Mouse (Mus musculus) kidney, embryonic 16.5 days (tissue): ENCODE data around the gene 9430097D07Rik. TPM values are rescaled to one million over a fixed set of nuclear protein-coding genes. Genes with fewer than 3 reads are reported as not detected.

Experiments
- ATAC-seq: fragments of 200-750 bp; cut with Nextera tagmentation; 2 replicates; pipeline ENCODE4 v1.8.0; 2017; ENCODE audit warnings: moderate TSS enrichment; ENCODE audit not compliant: low FRiP score, low TSS enrichment
- H3K27ac ChIP-seq: fragments of 300-500 bp; sonication (generic); 2 replicates; pipeline ENCODE4 v1.5.1; 2014; ENCODE audit warnings: low read length
- H3K27me3 ChIP-seq: fragments of 300-500 bp; sonication (generic); 2 replicates; pipeline ENCODE4 v1.6.1; 2014; ENCODE audit warnings: low read length, control low read depth, mixed read lengths; ENCODE audit not compliant: insufficient read depth
- H3K36me3 ChIP-seq: fragments of 300-500 bp; sonication (generic); 2 replicates; pipeline ENCODE4 v1.6.1; 2014; ENCODE audit warnings: low read length, control low read depth, mixed read lengths; ENCODE audit not compliant: insufficient read depth
- H3K4me1 ChIP-seq: fragments of 300-500 bp; sonication (generic); 2 replicates; pipeline ENCODE4 v1.6.1; 2014; ENCODE audit warnings: low read length, control low read depth, mixed read lengths; ENCODE audit not compliant: insufficient read depth
- H3K4me2 ChIP-seq: fragments of 300-500 bp; sonication (generic); replicated peaks from 2 replicates; pipeline ENCODE4 v1.6.1; 2014; ENCODE audit warnings: low read depth, low read length
- H3K4me3 ChIP-seq: fragments of 300-500 bp; sonication (generic); 2 replicates; pipeline ENCODE4 v1.5.1; 2014; ENCODE audit warnings: mild to moderate bottlenecking, low read length
- H3K9ac ChIP-seq: fragments of 300-500 bp; sonication (generic); replicated peaks from 2 replicates; pipeline ENCODE4 v1.6.1; 2014; ENCODE audit warnings: low read length
- H3K9me3 ChIP-seq: fragments of 300-500 bp; sonication (generic); 2 replicates; pipeline ENCODE4 v1.6.1; 2016; ENCODE audit warnings: low read length, control low read depth
- WGBS: fragments of 180-500 bp; shearing (Covaris S2); extraction: QIAGEN DNeasy Blood & Tissue Kit; methylation state at CpG from one replicate; pipeline ENCODE4 v1.1.7; 2014; 5-methylcytosine and 5-hydroxymethylcytosine counted together
- polyA plus RNA-seq: library from polyadenylated mRNA; unstranded; fragments of >200 nt; fragmentation: Nextera tagmentation; extraction: Ambion mirVana; gene quantifications from 2 replicates; pipeline ENCODE4 v1.2.1, GENCODE M21; 2015

Gene 9430097D07Rik
- polyA plus RNA-seq, 1 experiment from 2014 or later: 0.16 TPM

DNA sequence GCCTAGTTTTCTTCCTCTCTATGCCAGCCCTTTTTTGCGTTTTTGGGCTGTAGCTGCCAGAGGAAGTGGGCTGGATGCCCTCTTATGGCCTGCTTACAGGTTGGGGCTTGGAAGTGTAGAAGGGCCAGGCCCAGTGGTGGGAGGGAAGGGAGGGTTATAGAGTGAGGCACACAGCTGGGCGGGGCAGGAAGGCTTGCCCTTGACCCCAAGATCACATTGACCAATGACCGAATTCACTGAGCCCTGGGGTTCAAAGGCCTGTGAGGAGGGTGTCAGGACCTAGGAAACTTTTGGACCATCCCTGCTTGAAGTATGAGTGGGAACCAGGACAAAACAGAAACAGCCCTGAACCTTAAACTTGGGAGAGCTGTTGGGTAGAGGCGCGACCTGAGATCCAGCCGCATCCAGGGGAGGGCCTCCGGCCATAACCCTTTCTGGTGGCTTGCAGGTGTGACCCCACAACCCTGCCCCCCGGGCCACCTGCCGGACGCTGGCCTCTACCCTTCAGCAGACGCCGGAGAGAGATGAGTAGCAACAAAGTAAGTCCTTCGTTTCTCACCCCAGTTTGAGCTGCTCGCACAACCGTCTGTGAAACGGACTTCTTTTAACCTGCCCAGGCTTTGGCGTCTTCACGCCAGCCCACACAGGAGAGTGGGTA lies 33.4 kb upstream of the 9430097D07Rik start:
- Histone ChIP-seq H3K27me3 (no peaks in the 10 kb centered on the region), H3K9ac (peak overlapping the region; percentile 9), H3K36me3 (peaks cover 3% of the 10 kb centered on the region; the same call in 1 of the 2 replicates), H3K4me2 (peak overlapping the region; percentile 88), H3K9me3 (no peaks in the 10 kb centered on the region), H3K4me1 (peaks cover 35% of the 10 kb centered on the region), H3K27ac (peak overlapping the region; percentile 77), H3K4me3 (peak overlapping the region; percentile 68)
- 41% methylated on average over 18 of the region's 18 CpGs for WGBS
- ATAC-seq: peak; percentile 16; the same call in 1 of the 2 replicates

DNA sequence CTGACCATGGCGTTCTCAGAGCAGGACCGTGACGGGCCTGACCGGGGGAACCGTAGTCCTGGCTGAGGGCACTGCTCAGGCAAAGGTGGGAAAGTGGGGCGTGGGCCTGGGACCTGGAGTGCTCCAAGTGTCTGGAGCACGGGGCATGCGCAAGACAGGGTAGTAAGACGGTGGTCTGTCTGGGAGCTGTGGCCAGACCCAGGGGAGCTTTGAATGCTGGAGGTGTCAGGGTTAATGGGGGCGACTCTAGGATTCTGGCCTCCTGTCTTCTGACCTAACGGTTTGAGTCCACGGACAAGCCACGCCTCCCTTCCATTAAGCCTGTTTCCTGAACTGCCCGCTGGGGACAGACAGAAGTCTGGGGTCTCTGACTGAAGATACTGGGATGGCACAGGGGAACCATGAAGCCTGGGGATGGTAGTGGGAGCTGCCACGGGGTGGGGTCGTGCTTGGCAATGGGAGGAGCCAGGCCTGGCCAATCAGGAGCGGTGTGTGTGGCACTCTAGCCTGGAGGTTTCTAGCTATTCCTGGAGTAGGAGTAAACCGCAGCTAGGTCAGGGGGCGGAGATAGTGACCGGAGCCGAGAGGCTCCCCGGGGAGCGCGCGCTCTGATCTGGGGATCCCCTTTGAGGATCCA lies 32.8 kb upstream of the 9430097D07Rik start:
- ATAC-seq: peak; percentile 64

GRCm38 (mm10) chr2:32607262-32607947 lies 31.9 kb upstream of the 9430097D07Rik start:
- ATAC-seq: peak; percentile 43
- WGBS: 2% methylated on average over 33 of the region's 34 CpGs
- H3K36me3 ChIP-seq: peaks cover 3% of the 10 kb centered on the region; the same call in 1 of the 2 replicates

More for the DNA sequence above, 32.8 kb upstream of the 9430097D07Rik start:
- peak overlapping the region; percentile 88 for H3K4me2 ChIP-seq
- peaks cover 35% of the 10 kb centered on the region for H3K4me1 ChIP-seq
- H3K27me3 ChIP-seq: no peaks in the 10 kb centered on the region
- H3K27ac ChIP-seq: peak overlapping the region; percentile 77
- WGBS: 4% methylated on average over 25 of the region's 25 CpGs
- peak overlapping the region; percentile 68 for H3K4me3 ChIP-seq
- peaks cover 3% of the 10 kb centered on the region; the same call in 1 of the 2 replicates for H3K36me3 ChIP-seq
- H3K9ac ChIP-seq: peak overlapping the region; percentile 9
- H3K9me3 ChIP-seq: no peaks in the 10 kb centered on the region

DNA sequence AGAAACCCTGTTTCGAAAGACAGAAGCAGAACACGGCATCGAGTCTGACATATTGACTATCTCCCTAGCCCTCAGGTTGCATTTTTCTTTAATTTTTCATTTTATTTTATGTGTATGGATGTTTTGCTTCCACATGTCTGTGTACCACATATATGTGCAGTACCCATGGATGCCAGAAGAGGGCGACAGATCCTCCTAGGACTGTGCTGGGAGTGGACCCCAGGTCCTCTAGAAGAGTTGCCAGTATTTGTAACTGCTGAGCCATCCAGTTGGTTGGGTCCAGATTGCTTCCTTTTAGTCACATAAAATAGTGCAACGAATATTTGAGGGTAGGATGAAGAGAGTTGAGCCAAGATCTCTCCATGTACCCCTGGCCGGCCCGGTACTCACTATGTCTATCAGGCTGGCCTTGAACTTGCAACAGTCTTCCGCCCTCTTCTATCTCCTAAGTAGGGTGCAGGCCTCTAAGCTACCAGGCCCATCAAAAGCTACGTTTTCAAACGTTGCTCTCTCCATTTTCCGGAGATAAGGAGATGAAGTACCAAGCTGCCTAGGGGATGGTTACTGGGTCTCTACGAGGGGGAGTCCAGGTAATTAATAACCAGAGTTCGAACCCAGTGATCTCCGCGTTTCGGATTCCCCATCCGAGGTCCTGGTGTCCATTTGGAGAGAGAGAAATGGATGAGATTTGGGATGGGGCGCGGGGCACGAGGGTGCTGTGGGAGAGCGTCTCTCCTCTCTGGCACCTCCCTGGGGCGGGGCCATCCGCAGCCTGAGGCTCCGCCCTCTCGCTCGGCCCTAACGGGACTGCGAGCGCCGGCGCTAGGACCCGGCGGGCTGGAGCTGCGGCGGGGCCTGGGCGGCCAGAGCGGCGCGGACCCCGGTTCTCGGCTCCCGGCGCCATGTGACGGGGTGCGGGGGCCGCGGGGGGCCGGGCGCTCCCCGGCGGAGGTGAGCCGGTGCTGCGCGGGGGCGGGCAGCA lies 31.0 kb upstream of the 9430097D07Rik start:
- H3K4me2 ChIP-seq: peak overlapping the region; percentile 88
- H3K9me3 ChIP-seq: no peaks in the 10 kb centered on the region
- H3K9ac ChIP-seq: peak overlapping the region; percentile 86
- H3K27me3 ChIP-seq: no peaks in the 10 kb centered on the region
- H3K27ac ChIP-seq: peak overlapping the region; percentile 27; the same call in 1 of the 2 replicates
- peaks cover 40% of the 10 kb centered on the region for H3K4me1 ChIP-seq
- WGBS: 19% methylated on average over 34 of the region's 55 CpGs
- ATAC-seq: peak; percentile 73
- H3K4me3 ChIP-seq: peak overlapping the region; percentile 68
- H3K36me3 ChIP-seq: no peaks in the 10 kb centered on the region

More at GRCm38 (mm10) chr2:32607262-32607947, 31.9 kb upstream of the 9430097D07Rik start:
- H3K27me3 ChIP-seq: no peaks in the 10 kb centered on the region
- H3K4me2 ChIP-seq: peak overlapping the region; percentile 88
- peaks cover 38% of the 10 kb centered on the region for H3K4me1 ChIP-seq
- H3K9ac ChIP-seq: peak overlapping the region; percentile 86
- peak overlapping the region; percentile 27; the same call in 1 of the 2 replicates for H3K27ac ChIP-seq
- H3K4me3 ChIP-seq: peak overlapping the region; percentile 68
- H3K9me3 ChIP-seq: no peaks in the 10 kb centered on the region

- Histone ChIP-seq H3K9ac (no peak overlapping the region), H3K4me2 (no peak overlapping the region), H3K4me3 (no peak overlapping the region), H3K36me3 (no peaks in the 10 kb centered on the region), H3K27ac (no peak overlapping the region), H3K27me3 (no peaks in the 10 kb centered on the region), H3K9me3 (no peaks in the 10 kb centered on the region), H3K4me1 (peaks cover 29% of the 10 kb centered on the region)
- WGBS: 43% methylated on average over 10 of the region's 10 CpGs
- no peak for ATAC-seq
Observed at GRCm38 (mm10) chr2:32604631-32605030, 29.1 kb upstream of the 9430097D07Rik start.

- H3K4me3 ChIP-seq: peak overlapping the region; percentile 47
- H3K4me1 ChIP-seq: peaks cover 14% of the 10 kb centered on the region
- 0% methylated on average over 11 of the region's 11 CpGs for WGBS
- peak overlapping the region; percentile 54 for H3K4me2 ChIP-seq
- peak overlapping the region; percentile 73 for H3K27ac ChIP-seq
- no peaks in the 10 kb centered on the region for H3K27me3 ChIP-seq
- H3K9me3 ChIP-seq: no peaks in the 10 kb centered on the region
- no peaks in the 10 kb centered on the region for H3K36me3 ChIP-seq
- peak overlapping the region; percentile 42 for H3K9ac ChIP-seq
- peak; percentile 76 for ATAC-seq
Observed at GRCm38 (mm10) chr2:32602600-32603054, 27.1 kb upstream of the 9430097D07Rik start.

DNA sequence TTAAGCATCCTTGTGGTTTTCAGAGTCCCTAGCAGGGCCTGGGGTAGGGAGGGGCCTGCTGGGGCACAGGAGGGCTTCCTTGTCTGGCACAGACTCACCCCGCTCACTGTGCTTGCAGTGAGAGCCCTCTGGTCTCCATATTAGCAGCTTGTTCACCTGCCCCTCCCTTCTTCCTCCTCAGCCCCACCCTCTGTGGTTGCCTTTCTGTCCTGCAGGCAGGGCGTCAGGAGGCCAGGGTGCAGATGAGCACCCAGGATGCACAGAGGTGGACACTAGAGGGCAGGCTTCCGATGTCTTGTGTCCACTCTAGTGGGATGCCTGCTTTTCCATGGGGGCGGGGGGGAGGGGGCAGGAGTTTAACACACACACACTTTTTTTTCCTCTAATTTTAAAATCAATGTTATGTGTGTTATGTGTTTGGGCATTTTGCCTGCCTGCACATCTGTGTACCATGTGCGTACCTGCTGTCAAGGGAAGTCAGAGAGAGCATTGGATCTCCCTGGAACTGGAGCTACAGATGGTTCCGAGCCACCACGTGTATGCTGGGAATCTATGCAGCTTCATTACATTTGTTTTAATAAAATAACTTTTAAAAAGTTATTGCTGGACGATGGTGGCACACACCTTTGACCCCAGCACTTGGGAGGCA lies 26.1 kb upstream of the 9430097D07Rik start:
- Histone ChIP-seq H3K27me3 (no peaks in the 10 kb centered on the region), H3K27ac (no peak overlapping the region), H3K4me3 (no peak overlapping the region), H3K36me3 (no peaks in the 10 kb centered on the region), H3K9ac (no peak overlapping the region), H3K4me2 (no peak overlapping the region), H3K4me1 (peaks cover 9% of the 10 kb centered on the region), H3K9me3 (no peaks in the 10 kb centered on the region)
- peak; percentile 57; the same call in 1 of the 2 replicates for ATAC-seq
- 44% methylated on average over 8 of the region's 8 CpGs for WGBS

DNA sequence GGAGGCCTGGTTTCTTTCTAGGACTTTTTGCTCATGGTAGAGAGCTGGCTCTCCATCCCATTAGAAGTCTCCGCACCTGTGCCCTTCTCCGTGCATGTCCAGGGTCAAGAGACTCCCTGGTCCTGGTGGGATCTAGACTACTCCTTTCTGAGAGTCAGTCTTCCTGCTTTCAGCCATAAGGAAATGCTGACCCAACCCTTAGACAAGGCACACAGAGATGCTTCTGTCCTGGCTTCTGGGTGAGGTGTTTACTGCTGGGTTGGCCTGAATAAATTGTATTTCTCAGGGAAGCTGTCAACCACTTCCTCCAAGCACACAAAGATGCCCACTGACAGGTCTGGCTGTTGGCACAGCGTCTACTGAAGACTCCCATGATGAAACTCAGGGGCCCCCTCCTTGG lies 23.9 kb upstream of the 9430097D07Rik start, which contains the start of gene St6galnac6:
Gene St6galnac6 (plus strand): TSS at position 301 of the 400 bp plus-strand sequence.
- ATAC-seq: no peak
- no peak within 1 kb of the TSS for H3K27ac ChIP-seq
- no peak within 1 kb of the TSS for H3K9ac ChIP-seq
- no peak within 1 kb of the TSS for H3K4me3 ChIP-seq
- no peaks in the 10 kb centered on the region for H3K27me3 ChIP-seq
- H3K36me3 ChIP-seq: no peaks in the 10 kb centered on the region
- H3K4me2 ChIP-seq: no peak within 1 kb of the TSS
- H3K9me3 ChIP-seq: no peaks in the 10 kb centered on the region
- WGBS: 95% methylated on average over 3 of the region's 3 CpGs
- peaks cover 9% of the 10 kb centered on the region for H3K4me1 ChIP-seq
